Mouse (Mus musculus): ENCODE measurements at regions not wholly inside any gene's neighbourhood (a gene's known extent, or its start where the extent isn't known, plus 50 kb on each side); places are given as distances from the start of the nearest gene placed in this dataset.

- Histone ChIP-seq H3K9ac (ENCODE audit: low read length) (no peak overlapping the region), H3K4me2 (ENCODE audit: low read depth) (no peak overlapping the region), H3K4me1 (ENCODE audit: control insufficient read depth, insufficient read depth, low read length) (no peaks in the 10 kb centered on the region), H3K9me3 (ENCODE audit: control insufficient read depth, low read length) (no peaks in the 10 kb centered on the region), H3K27ac (ENCODE audit: low read depth, low read length) (no peak overlapping the region), H3K4me3 (ENCODE audit: low read depth, low read length) (no peak overlapping the region), H3K36me3 (ENCODE audit: control insufficient read depth, insufficient read depth, low read length) (no peaks in the 10 kb centered on the region), H3K27me3 (ENCODE audit: control insufficient read depth, insufficient read depth, low read length) (no peaks in the 10 kb centered on the region)
- WGBS = 92% methylated on average over 7 of the region's 7 CpGs
- DNase-seq (ENCODE audit: low spot score) (no peak), ATAC-seq (ENCODE audit: insufficient read depth, low FRiP score, low TSS enrichment) (no peak)
These were observed 98.0 kb upstream of the Atxn1 start for GRCm38 (mm10) chr13:46062758-46063157.

- H3K4me3 ChIP-seq (ENCODE audit: low read depth, low read length) = no peak overlapping the region
- H3K27ac ChIP-seq (ENCODE audit: low read depth, low read length) = no peak overlapping the region
- H3K9me3 ChIP-seq (ENCODE audit: control insufficient read depth, low read length) = no peaks in the 10 kb centered on the region
- no peak overlapping the region for H3K4me2 ChIP-seq (ENCODE audit: low read depth)
- ATAC-seq (ENCODE audit: insufficient read depth, low FRiP score, low TSS enrichment) (no peak), DNase-seq (ENCODE audit: low spot score) (no peak)
- no peak overlapping the region for H3K9ac ChIP-seq (ENCODE audit: low read length)
- no peaks in the 10 kb centered on the region for H3K4me1 ChIP-seq (ENCODE audit: control insufficient read depth, insufficient read depth, low read length)
- H3K36me3 ChIP-seq (ENCODE audit: control insufficient read depth, insufficient read depth, low read length) = no peaks in the 10 kb centered on the region
- H3K27me3 ChIP-seq (ENCODE audit: control insufficient read depth, insufficient read depth, low read length) = no peaks in the 10 kb centered on the region
- 93% methylated on average over 14 of the region's 14 CpGs for WGBS
These were observed 95.1 kb upstream of the Atxn1 start for GRCm38 (mm10) chr13:46059870-46060269.

- no peaks in the 10 kb centered on the region for H3K27me3 ChIP-seq (ENCODE audit: control insufficient read depth, insufficient read depth, low read length)
- no peak overlapping the region for H3K4me3 ChIP-seq (ENCODE audit: low read depth, low read length)
- DNase-seq (ENCODE audit: low spot score) = no peak
- no peak for ATAC-seq (ENCODE audit: insufficient read depth, low FRiP score, low TSS enrichment)
- H3K4me1 ChIP-seq (ENCODE audit: control insufficient read depth, insufficient read depth, low read length) = no peaks in the 10 kb centered on the region
- H3K27ac ChIP-seq (ENCODE audit: low read depth, low read length) = no peak overlapping the region
- H3K4me2 ChIP-seq (ENCODE audit: low read depth) = no peak overlapping the region
- H3K9ac ChIP-seq (ENCODE audit: low read length) = no peak overlapping the region
- 53% methylated on average over 7 of the region's 7 CpGs for WGBS
- no peaks in the 10 kb centered on the region for H3K9me3 ChIP-seq (ENCODE audit: control insufficient read depth, low read length)
- H3K36me3 ChIP-seq (ENCODE audit: control insufficient read depth, insufficient read depth, low read length) = no peaks in the 10 kb centered on the region
These were observed 94.1 kb upstream of the Atxn1 start for GRCm38 (mm10) chr13:46058862-46059261.

GRCm38 (mm10) chr13:46058341-46058740 is 93.5 kb upstream of the Atxn1 start:
- ATAC-seq (ENCODE audit: insufficient read depth, low FRiP score, low TSS enrichment) (no peak), DNase-seq (ENCODE audit: low spot score) (no peak)
- no peaks in the 10 kb centered on the region for H3K27me3 ChIP-seq (ENCODE audit: control insufficient read depth, insufficient read depth, low read length)
- H3K4me1 ChIP-seq (ENCODE audit: control insufficient read depth, insufficient read depth, low read length) = no peaks in the 10 kb centered on the region
- no peak overlapping the region for H3K9ac ChIP-seq (ENCODE audit: low read length)
- H3K4me2 ChIP-seq (ENCODE audit: low read depth) = no peak overlapping the region
- H3K27ac ChIP-seq (ENCODE audit: low read depth, low read length) = no peak overlapping the region
- 90% methylated on average over 3 of the region's 3 CpGs for WGBS
- no peaks in the 10 kb centered on the region for H3K9me3 ChIP-seq (ENCODE audit: control insufficient read depth, low read length)
- no peaks in the 10 kb centered on the region for H3K36me3 ChIP-seq (ENCODE audit: control insufficient read depth, insufficient read depth, low read length)
- H3K4me3 ChIP-seq (ENCODE audit: low read depth, low read length) = no peak overlapping the region

GRCm38 (mm10) chr13:46055410-46055809 is 90.6 kb upstream of the Atxn1 start:
- H3K36me3 ChIP-seq (ENCODE audit: control insufficient read depth, insufficient read depth, low read length) = no peaks in the 10 kb centered on the region
- H3K4me3 ChIP-seq (ENCODE audit: low read depth, low read length) = no peak overlapping the region
- H3K4me2 ChIP-seq (ENCODE audit: low read depth) = no peak overlapping the region
- DNase-seq (ENCODE audit: low spot score) (no peak), ATAC-seq (ENCODE audit: insufficient read depth, low FRiP score, low TSS enrichment) (no peak)
- H3K4me1 ChIP-seq (ENCODE audit: control insufficient read depth, insufficient read depth, low read length) = no peaks in the 10 kb centered on the region
- H3K9ac ChIP-seq (ENCODE audit: low read length) = no peak overlapping the region
- 89% methylated on average over 3 of the region's 3 CpGs for WGBS
- no peak overlapping the region for H3K27ac ChIP-seq (ENCODE audit: low read depth, low read length)
- H3K9me3 ChIP-seq (ENCODE audit: control insufficient read depth, low read length) = no peaks in the 10 kb centered on the region
- no peaks in the 10 kb centered on the region for H3K27me3 ChIP-seq (ENCODE audit: control insufficient read depth, insufficient read depth, low read length)

- H3K4me1 ChIP-seq (ENCODE audit: control insufficient read depth, insufficient read depth, low read length) = peaks cover 4% of the 10 kb centered on the region; the same call in 1 of the 2 replicates
- no peak overlapping the region for H3K27ac ChIP-seq (ENCODE audit: low read depth, low read length)
- H3K4me2 ChIP-seq (ENCODE audit: low read depth) = no peak overlapping the region
- H3K9ac ChIP-seq (ENCODE audit: low read length) = no peak overlapping the region
- H3K36me3 ChIP-seq (ENCODE audit: control insufficient read depth, insufficient read depth, low read length) = no peaks in the 10 kb centered on the region
- no peaks in the 10 kb centered on the region for H3K9me3 ChIP-seq (ENCODE audit: control insufficient read depth, low read length)
- WGBS = 67% methylated on average over 12 of the region's 12 CpGs
- H3K4me3 ChIP-seq (ENCODE audit: low read depth, low read length) = no peak overlapping the region
- no peaks in the 10 kb centered on the region for H3K27me3 ChIP-seq (ENCODE audit: control insufficient read depth, insufficient read depth, low read length)
- ATAC-seq (ENCODE audit: insufficient read depth, low FRiP score, low TSS enrichment) (no peak), DNase-seq (ENCODE audit: low spot score) (no peak)
These were observed 78.8 kb upstream of the Atxn1 start for GRCm38 (mm10) chr13:46043568-46043967.

GRCm38 (mm10) chr13:46043016-46043415 is 78.2 kb upstream of the Atxn1 start:
- H3K4me1 ChIP-seq (ENCODE audit: control insufficient read depth, insufficient read depth, low read length) = peaks cover 4% of the 10 kb centered on the region; the same call in 1 of the 2 replicates
- DNase-seq (ENCODE audit: low spot score) = no peak
- H3K27me3 ChIP-seq (ENCODE audit: control insufficient read depth, insufficient read depth, low read length) = no peaks in the 10 kb centered on the region
- no peak overlapping the region for H3K4me3 ChIP-seq (ENCODE audit: low read depth, low read length)
- H3K27ac ChIP-seq (ENCODE audit: low read depth, low read length) = no peak overlapping the region
- WGBS = 65% methylated on average over 10 of the region's 10 CpGs
- H3K36me3 ChIP-seq (ENCODE audit: control insufficient read depth, insufficient read depth, low read length) = no peaks in the 10 kb centered on the region
- no peaks in the 10 kb centered on the region for H3K9me3 ChIP-seq (ENCODE audit: control insufficient read depth, low read length)
- H3K4me2 ChIP-seq (ENCODE audit: low read depth) = no peak overlapping the region
- no peak for ATAC-seq (ENCODE audit: insufficient read depth, low FRiP score, low TSS enrichment)
- no peak overlapping the region for H3K9ac ChIP-seq (ENCODE audit: low read length)

GRCm38 (mm10) chr13:46042224-46042623 is 77.4 kb upstream of the Atxn1 start:
- Histone ChIP-seq H3K27ac (ENCODE audit: low read depth, low read length) (no peak overlapping the region), H3K9me3 (ENCODE audit: control insufficient read depth, low read length) (no peaks in the 10 kb centered on the region)
- DNase-seq (ENCODE audit: low spot score) = no peak

GRCm38 (mm10) chr13:46041475-46041874 is 76.7 kb upstream of the Atxn1 start:
- H3K9me3 ChIP-seq (ENCODE audit: control insufficient read depth, low read length) = no peaks in the 10 kb centered on the region
- no peak overlapping the region for H3K27ac ChIP-seq (ENCODE audit: low read depth, low read length)
- no peaks in the 10 kb centered on the region for H3K36me3 ChIP-seq (ENCODE audit: control insufficient read depth, insufficient read depth, low read length)
- ATAC-seq (ENCODE audit: insufficient read depth, low FRiP score, low TSS enrichment) = no peak
- 87% methylated on average over 4 of the region's 4 CpGs for WGBS
- H3K4me3 ChIP-seq (ENCODE audit: low read depth, low read length) = no peak overlapping the region
- no peak for DNase-seq (ENCODE audit: low spot score)
- H3K4me2 ChIP-seq (ENCODE audit: low read depth) = no peak overlapping the region
- no peaks in the 10 kb centered on the region for H3K27me3 ChIP-seq (ENCODE audit: control insufficient read depth, insufficient read depth, low read length)
- H3K4me1 ChIP-seq (ENCODE audit: control insufficient read depth, insufficient read depth, low read length) = peaks cover 4% of the 10 kb centered on the region; the same call in 1 of the 2 replicates
- no peak overlapping the region for H3K9ac ChIP-seq (ENCODE audit: low read length)

More at GRCm38 (mm10) chr13:46042224-46042623, 77.4 kb upstream of the Atxn1 start:
- Histone ChIP-seq H3K4me3 (ENCODE audit: low read depth, low read length) (no peak overlapping the region), H3K9ac (ENCODE audit: low read length) (no peak overlapping the region), H3K27me3 (ENCODE audit: control insufficient read depth, insufficient read depth, low read length) (no peaks in the 10 kb centered on the region), H3K4me1 (ENCODE audit: control insufficient read depth, insufficient read depth, low read length) (peaks cover 4% of the 10 kb centered on the region; the same call in 1 of the 2 replicates), H3K36me3 (ENCODE audit: control insufficient read depth, insufficient read depth, low read length) (no peaks in the 10 kb centered on the region), H3K4me2 (ENCODE audit: low read depth) (no peak overlapping the region)
- 83% methylated on average over 8 of the region's 8 CpGs for WGBS
- ATAC-seq (ENCODE audit: insufficient read depth, low FRiP score, low TSS enrichment) = no peak
